Mouse (Mus musculus): ENCODE measurements at regions not wholly inside any gene's neighbourhood (a gene's known extent, or its start where the extent isn't known, plus 50 kb on each side); places are given as distances from the start of the nearest gene placed in this dataset. TPM values are rescaled to one million over a fixed set of nuclear protein-coding genes. Genes with fewer than 3 reads are reported as not detected.
A peak's percentile ranks its signal among the peaks of the same experiment; 100 is the strongest.

DNA sequence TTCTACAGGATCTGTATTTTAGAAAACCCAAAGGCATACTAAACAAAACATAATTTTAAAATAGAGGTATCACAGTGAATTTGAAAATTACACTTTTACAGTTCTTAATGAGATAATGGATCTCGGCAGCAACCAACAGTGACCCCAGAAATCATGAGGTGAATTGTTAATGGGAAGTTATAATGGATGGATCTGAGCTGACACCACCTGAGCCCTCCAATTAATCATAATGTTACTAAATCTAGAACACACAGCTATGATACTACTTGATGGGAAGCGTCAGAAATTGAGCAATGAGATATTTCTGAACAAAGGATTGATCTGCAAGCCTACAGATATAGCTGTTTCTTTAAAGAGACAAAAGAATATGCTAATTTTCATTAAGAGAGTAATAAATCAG lies 75.2 kb upstream of the Pex5l start:
- H3K9ac ChIP-seq (ENCODE audit: low read length): no peak overlapping the region
- no peak for DNase-seq (ENCODE audit: low spot score)

DNA sequence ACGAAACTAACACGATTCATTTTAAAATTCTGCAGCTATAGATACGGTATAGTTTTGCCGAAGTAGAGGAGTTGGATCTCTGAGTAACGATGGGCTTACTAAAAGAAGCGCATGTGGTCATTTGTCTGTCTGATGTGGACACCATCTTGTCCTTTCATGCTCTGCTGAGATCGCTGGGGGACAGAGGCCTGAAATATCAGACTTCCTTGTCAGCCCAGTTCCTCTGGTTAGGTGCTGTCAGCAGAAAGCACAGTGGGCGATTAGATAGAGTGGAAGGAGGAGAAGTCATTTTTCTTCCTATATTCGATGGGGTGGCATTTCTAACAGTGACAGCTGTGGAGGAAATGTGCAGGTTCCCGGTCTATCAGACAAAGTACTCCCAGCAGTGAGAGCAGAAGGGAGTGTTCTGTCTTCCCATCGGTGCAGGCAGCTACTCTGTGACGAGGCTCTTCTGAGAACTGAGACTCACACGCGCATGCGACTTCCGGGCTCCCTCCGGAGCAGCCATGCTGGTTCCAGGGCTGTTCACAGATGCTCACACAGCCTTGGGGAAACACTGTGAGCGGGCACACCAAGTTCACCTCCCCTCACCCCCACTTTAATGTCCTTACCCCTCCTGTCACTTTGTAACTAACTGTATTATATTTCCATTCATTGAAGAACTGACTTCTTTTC lies 74.5 kb upstream of the Pex5l start:
- peak; percentile 44 for DNase-seq (ENCODE audit: low spot score)
- Histone ChIP-seq H3K9me3 (ENCODE audit: control insufficient read depth, low read length) (no peaks in the 10 kb centered on the region), H3K27me3 (ENCODE audit: control insufficient read depth, insufficient read depth, low read length) (no peaks in the 10 kb centered on the region), H3K9ac (ENCODE audit: low read length) (no peak overlapping the region), H3K4me1 (ENCODE audit: control insufficient read depth, insufficient read depth, low read length) (no peaks in the 10 kb centered on the region), H3K4me3 (ENCODE audit: low read depth, low read length) (no peak overlapping the region), H3K27ac (ENCODE audit: low read depth, low read length) (peak overlapping the region; percentile 34; the same call in 1 of the 2 replicates), H3K36me3 (ENCODE audit: control insufficient read depth, insufficient read depth, low read length) (no peaks in the 10 kb centered on the region), H3K4me2 (ENCODE audit: low read depth) (no peak overlapping the region)
- ATAC-seq (ENCODE audit: insufficient read depth, low FRiP score, low TSS enrichment): peak; percentile 79
- WGBS: 61% methylated on average over 18 of the region's 18 CpGs

More for the DNA sequence above, 75.2 kb upstream of the Pex5l start:
- 0 out of 2 replicates have a peak, but pooled peaks have one; percentile 36 for ATAC-seq (ENCODE audit: insufficient read depth, low FRiP score, low TSS enrichment)
- Histone ChIP-seq H3K4me2 (ENCODE audit: low read depth) (no peak overlapping the region), H3K9me3 (ENCODE audit: control insufficient read depth, low read length) (no peaks in the 10 kb centered on the region), H3K4me1 (ENCODE audit: control insufficient read depth, insufficient read depth, low read length) (no peaks in the 10 kb centered on the region), H3K4me3 (ENCODE audit: low read depth, low read length) (no peak overlapping the region), H3K27me3 (ENCODE audit: control insufficient read depth, insufficient read depth, low read length) (no peaks in the 10 kb centered on the region), H3K36me3 (ENCODE audit: control insufficient read depth, insufficient read depth, low read length) (no peaks in the 10 kb centered on the region), H3K27ac (ENCODE audit: low read depth, low read length) (no peak overlapping the region)
- WGBS: 54% methylated on average over 2 of the region's 2 CpGs

DNA sequence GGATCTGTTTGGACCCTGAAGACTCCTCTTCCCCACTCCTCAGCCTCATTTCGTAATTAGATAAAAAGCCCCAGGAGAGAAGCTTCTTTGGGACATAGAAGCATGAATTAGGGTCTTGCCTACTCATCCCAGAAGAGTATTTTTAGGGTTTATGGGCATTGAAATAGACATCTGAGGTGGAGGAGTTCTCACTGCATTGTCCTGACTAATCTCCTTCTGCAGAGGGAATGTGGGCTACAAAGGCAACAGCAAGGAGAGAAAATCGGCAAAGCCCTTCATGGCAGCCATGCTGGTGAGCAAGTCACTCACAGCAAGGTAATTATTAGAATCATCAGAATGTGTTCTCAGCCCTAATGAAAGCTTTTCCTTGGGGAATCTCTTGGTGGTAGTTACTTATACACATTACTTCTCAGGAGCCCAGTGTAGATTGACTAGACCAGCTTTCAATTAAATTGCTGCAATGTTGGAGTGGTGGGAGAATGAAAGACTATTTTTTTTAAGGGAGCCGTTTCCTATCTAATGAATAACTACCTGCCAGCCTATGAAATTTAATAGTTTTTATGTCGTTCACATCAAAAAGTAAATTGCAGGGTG lies 68.3 kb upstream of the Pex5l start:
- H3K9me3 ChIP-seq (ENCODE audit: control insufficient read depth, low read length): no peaks in the 10 kb centered on the region
- no peak overlapping the region for H3K27ac ChIP-seq (ENCODE audit: low read depth, low read length)
- no peak for DNase-seq (ENCODE audit: low spot score)
- WGBS: 84% methylated on average over 4 of the region's 4 CpGs
- no peak for ATAC-seq (ENCODE audit: insufficient read depth, low FRiP score, low TSS enrichment)
- H3K9ac ChIP-seq (ENCODE audit: low read length): no peak overlapping the region
- no peak overlapping the region for H3K4me3 ChIP-seq (ENCODE audit: low read depth, low read length)
- H3K36me3 ChIP-seq (ENCODE audit: control insufficient read depth, insufficient read depth, low read length): no peaks in the 10 kb centered on the region
- no peak overlapping the region for H3K4me2 ChIP-seq (ENCODE audit: low read depth)
- H3K4me1 ChIP-seq (ENCODE audit: control insufficient read depth, insufficient read depth, low read length): no peaks in the 10 kb centered on the region
- H3K27me3 ChIP-seq (ENCODE audit: control insufficient read depth, insufficient read depth, low read length): no peaks in the 10 kb centered on the region

Small RNAs in the stretch of these regions (microRNA-seq; reads per million reads assigned to microRNA genes)
- gene Gm27974: not detected

All from neural tube, embryonic 11.5 days (tissue).